In genomic region chr14:29720334-29720911, GRCm38 (mm10) we compare ENCODE assay signal across 8 mouse cellular contexts. TPM values are rescaled to one million over a fixed set of nuclear protein-coding genes. Genes with fewer than 3 reads are reported as not detected.
A peak's percentile ranks its signal among the peaks of the same experiment; 100 is the strongest.
DNase-seq lines count a peak whose midpoint lies in the region; ATAC-seq lines count a peak whose summit lies in the region.

No protein-coding gene starts in this region.

- no peaks in the 10 kb centered on the region for H3K36me3 ChIP-seq in lung, embryonic 15.5 days
- H3K36me3 ChIP-seq in hindbrain, embryonic 16.5 days (ENCODE audit: control insufficient read depth, insufficient read depth, low read length), result no peaks in the 10 kb centered on the region
- no peaks in the 10 kb centered on the region for H3K36me3 ChIP-seq in neural tube, embryonic 14.5 days (ENCODE audit: control insufficient read depth, insufficient read depth, low read length)

- no peak for ATAC-seq in lung, embryonic 15.5 days (ENCODE audit: borderline replicate concordance, extremely low read depth, low FRiP score, low TSS enrichment)
- no peak for ATAC-seq in hindbrain, embryonic 16.5 days
- ATAC-seq in neural tube, embryonic 14.5 days (ENCODE audit: low read depth), result no peak
- no peak for ATAC-seq in megakaryocyte progenitor cell, adult 5-6 weeks (replicated peaks; ENCODE audit: poor library complexity)
- ATAC-seq in CD4-positive, CD25-positive, alpha-beta regulatory T cell, adult 4 months, result no peak

- WGBS in lung, embryonic 15.5 days, result 4% methylated on average over 17 of the region's 17 CpGs
- 2% methylated on average over 17 of the region's 17 CpGs for WGBS in hindbrain, embryonic 16.5 days
- 3% methylated on average over 17 of the region's 17 CpGs for WGBS in neural tube, embryonic 14.5 days

- H3K4me2 ChIP-seq in lung, embryonic 15.5 days, result peak overlapping the region; percentile 100; the same call in 1 of the 2 replicates
- peak overlapping the region; percentile 99 for H3K4me2 ChIP-seq in hindbrain, embryonic 16.5 days (ENCODE audit: low read length)
- H3K4me2 ChIP-seq in neural tube, embryonic 14.5 days (ENCODE audit: low read depth, low read length), result peak overlapping the region; percentile 98

- H3K9me3 ChIP-seq in lung, embryonic 15.5 days, result no peaks in the 10 kb centered on the region
- no peaks in the 10 kb centered on the region for H3K9me3 ChIP-seq in hindbrain, embryonic 16.5 days (ENCODE audit: control insufficient read depth, low read length)
- H3K9me3 ChIP-seq in neural tube, embryonic 14.5 days (ENCODE audit: control insufficient read depth, low read length), result no peaks in the 10 kb centered on the region

- peak; percentile 36 for DNase-seq in embryo, embryonic 10.5 days (ENCODE audit: low spot score)
- no peak for DNase-seq in embryo, embryonic 10 days (ENCODE audit: low spot score)
- DNase-seq in lung, adult 18-20 months, result no peak

- no peak overlapping the region for H3K27ac ChIP-seq in lung, embryonic 15.5 days
- peak overlapping the region; percentile 23; the same call in 1 of the 2 replicates for H3K27ac ChIP-seq in hindbrain, embryonic 16.5 days (ENCODE audit: low read depth, low read length)
- H3K27ac ChIP-seq in neural tube, embryonic 14.5 days (ENCODE audit: low read depth, low read length), result peak overlapping the region; percentile 53; the same call in 1 of the 2 replicates

- H3K27me3 ChIP-seq in lung, embryonic 15.5 days, result peaks cover 80% of the 10 kb centered on the region
- no peaks in the 10 kb centered on the region; the same call in 1 of the 2 replicates for H3K27me3 ChIP-seq in hindbrain, embryonic 16.5 days (replicated peaks; ENCODE audit: control insufficient read depth, insufficient read depth, low read length)
- H3K27me3 ChIP-seq in neural tube, embryonic 14.5 days (ENCODE audit: control insufficient read depth, insufficient read depth, low read length), result 0 out of 2 replicates have a peak, but pooled peaks cover 8% of the 10 kb centered on the region

- peaks cover 16% of the 10 kb centered on the region for H3K4me1 ChIP-seq in lung, embryonic 15.5 days
- H3K4me1 ChIP-seq in hindbrain, embryonic 16.5 days (ENCODE audit: control insufficient read depth, insufficient read depth, low read depth, low read length), result peaks cover 18% of the 10 kb centered on the region
- H3K4me1 ChIP-seq in neural tube, embryonic 14.5 days (ENCODE audit: control insufficient read depth, insufficient read depth, low read length), result peaks cover 6% of the 10 kb centered on the region; the same call in 1 of the 2 replicates

- no peak overlapping the region for H3K4me3 ChIP-seq in lung, embryonic 15.5 days
- H3K4me3 ChIP-seq in hindbrain, embryonic 16.5 days (ENCODE audit: low read length), result peak overlapping the region; percentile 77
- peak overlapping the region; percentile 75 for H3K4me3 ChIP-seq in neural tube, embryonic 14.5 days (ENCODE audit: low read depth, low read length)

- H3K9ac ChIP-seq in lung, embryonic 15.5 days, result no peak overlapping the region
- H3K9ac ChIP-seq in hindbrain, embryonic 16.5 days (ENCODE audit: low read depth, low read length), result peak overlapping the region; percentile 81; the same call in 1 of the 2 replicates
- H3K9ac ChIP-seq in neural tube, embryonic 14.5 days (replicated peaks; ENCODE audit: low read depth, low read length), result peak overlapping the region; percentile 75; the same call in 1 of the 2 replicates

RNA-seq across cellular contexts. Expression of gene Cacna2d3, which starts 1.2 kb away (rescaled TPM):
- polyA plus RNA-seq in lung, embryonic 15.5 days (2015; fragmentation: Nextera tagmentation; extraction: Ambion mirVana), result 0.57 and 0.62 TPM in 2 replicates
- 32.8 and 43.8 TPM in 2 replicates for polyA plus RNA-seq in hindbrain, embryonic 16.5 days (2015; fragmentation: Nextera tagmentation; extraction: Ambion mirVana)
- 58.8 and 63.0 TPM in 2 replicates for polyA plus RNA-seq in neural tube, embryonic 14.5 days (2014; fragmentation: Nextera tagmentation; extraction: Ambion mirVana)
- not detected in 2 replicates for total RNA-seq in megakaryocyte progenitor cell, adult 5-6 weeks (2015)
- total RNA-seq in megakaryocyte progenitor cell, adult 5-6 weeks (2017), result not detected in 2 replicates
- not detected for polyA plus RNA-seq in CD4-positive, CD25-positive, alpha-beta regulatory T cell, adult 4 months (2017; shearing (Covaris generic))

Comparison
In these comparisons a context has a peak if more than half of its experiments do, and no peak if none do; other contexts are left out.
1. RNA of gene Cacna2d3, which starts 1.2 kb away (polyA plus RNA-seq): 58.8 to 63.0 TPM in neural tube, embryonic 14.5 days and 32.8 to 43.8 TPM in hindbrain, embryonic 16.5 days; 0.57 to 0.62 TPM in lung, embryonic 15.5 days and not detected in CD4-positive, CD25-positive, alpha-beta regulatory T cell, adult 4 months; every median in the first group is over 10 times any median in the second.
2. Peak in every context shown above with its lines, with median percentiles within 50 percentile points of each other: H3K4me2 ChIP-seq.